Mouse (Mus musculus) neural tube, embryonic 15.5 days (tissue): ENCODE measurements at regions not wholly inside any gene's neighbourhood (a gene's known extent, or its start where the extent isn't known, plus 50 kb on each side); places are given as distances from the start of the nearest gene placed in this dataset.
A peak's percentile ranks its signal among the peaks of the same experiment; 100 is the strongest.

Source experiments
- ATAC-seq: fragments of 200-750 bp; cut with Nextera tagmentation; 2 replicates; pipeline ENCODE4 v1.8.0; 2017; ENCODE audit warnings: mild to moderate bottlenecking, moderate TSS enrichment, moderate library complexity; ENCODE audit not compliant: low FRiP score
- H3K27ac ChIP-seq: fragments of 300-500 bp; sonication (generic); replicated peaks from 2 replicates; pipeline ENCODE4 v1.5.1; 2015; ENCODE audit warnings: mild to moderate bottlenecking, inconsistent platforms
- H3K27me3 ChIP-seq: fragments of 300-500 bp; sonication (generic); replicated peaks from 2 replicates; pipeline ENCODE4 v1.6.1; 2015; ENCODE audit warnings: inconsistent platforms
- H3K36me3 ChIP-seq: fragments of 300-500 bp; sonication (generic); 2 replicates; pipeline ENCODE4 v1.6.1; 2015; ENCODE audit warnings: inconsistent platforms
- H3K4me1 ChIP-seq: fragments of 300-500 bp; sonication (generic); 2 replicates; pipeline ENCODE4 v1.6.1; 2015; ENCODE audit warnings: inconsistent platforms
- H3K4me2 ChIP-seq: fragments of 300-500 bp; sonication (generic); 2 replicates; pipeline ENCODE4 v1.6.1; 2015; ENCODE audit warnings: inconsistent platforms, mild to moderate bottlenecking, moderate library complexity
- H3K4me3 ChIP-seq: fragments of 300-500 bp; sonication (generic); replicated peaks from 2 replicates; pipeline ENCODE4 v1.5.1; 2015; ENCODE audit warnings: mild to moderate bottlenecking, inconsistent platforms
- H3K9ac ChIP-seq: fragments of 300-500 bp; sonication (generic); replicated peaks from 2 replicates; pipeline ENCODE4 v1.6.1; 2015; ENCODE audit warnings: mild to moderate bottlenecking, inconsistent platforms
- H3K9me3 ChIP-seq: fragments of 300-500 bp; sonication (generic); replicated peaks from 2 replicates; pipeline ENCODE4 v1.6.1; 2016; ENCODE audit warnings: inconsistent platforms
- WGBS: fragments of 180-500 bp; shearing (Covaris S2); methylation state at CpG from one replicate; pipeline ENCODE4 v1.1.7; 2015; ENCODE audit warnings: mixed read lengths; 5-methylcytosine and 5-hydroxymethylcytosine counted together

- Histone ChIP-seq H3K4me2 (peak overlapping the region; percentile 7; the same call in 1 of the 2 replicates), H3K27ac (no peak overlapping the region)
- ATAC-seq = no peak
Observed at GRCm38 (mm10) chr6:101937467-101938392, 560.0 kb upstream of the Pdzrn3 start.

GRCm38 (mm10) chr6:101931768-101932167 is 554.1 kb upstream of the Pdzrn3 start:
- Histone ChIP-seq H3K27me3 (no peaks in the 10 kb centered on the region), H3K4me3 (no peak overlapping the region), H3K9me3 (no peaks in the 10 kb centered on the region), H3K36me3 (no peaks in the 10 kb centered on the region), H3K4me2 (no peak overlapping the region), H3K27ac (no peak overlapping the region), H3K9ac (no peak overlapping the region), H3K4me1 (no peaks in the 10 kb centered on the region)
- 94% methylated on average over 5 of the region's 5 CpGs for WGBS
- no peak for ATAC-seq

More at GRCm38 (mm10) chr6:101937467-101938392, 560.0 kb upstream of the Pdzrn3 start:
- Histone ChIP-seq H3K9me3 (no peaks in the 10 kb centered on the region), H3K4me3 (no peak overlapping the region), H3K4me1 (no peaks in the 10 kb centered on the region), H3K36me3 (no peaks in the 10 kb centered on the region), H3K9ac (no peak overlapping the region), H3K27me3 (no peaks in the 10 kb centered on the region)
- 56% methylated on average over 12 of the region's 12 CpGs for WGBS

GRCm38 (mm10) chr6:101921686-101922085 is 544.0 kb upstream of the Pdzrn3 start:
- Histone ChIP-seq H3K27ac (no peak overlapping the region), H3K27me3 (no peaks in the 10 kb centered on the region), H3K4me3 (no peak overlapping the region), H3K4me2 (no peak overlapping the region), H3K9ac (no peak overlapping the region), H3K9me3 (no peaks in the 10 kb centered on the region), H3K36me3 (no peaks in the 10 kb centered on the region), H3K4me1 (no peaks in the 10 kb centered on the region)
- no peak for ATAC-seq
- 84% methylated on average over 4 of the region's 4 CpGs for WGBS

- H3K27me3 ChIP-seq = no peaks in the 10 kb centered on the region
- H3K9me3 ChIP-seq = no peaks in the 10 kb centered on the region
- no peaks in the 10 kb centered on the region for H3K4me1 ChIP-seq
- no peak overlapping the region for H3K4me2 ChIP-seq
- no peak overlapping the region for H3K4me3 ChIP-seq
- H3K36me3 ChIP-seq = no peaks in the 10 kb centered on the region
- H3K9ac ChIP-seq = no peak overlapping the region
- H3K27ac ChIP-seq = no peak overlapping the region
- ATAC-seq = no peak
Observed at GRCm38 (mm10) chr6:101921186-101921585, 543.5 kb upstream of the Pdzrn3 start.

GRCm38 (mm10) chr6:101918914-101919313 is 541.2 kb upstream of the Pdzrn3 start:
- H3K36me3 ChIP-seq = no peaks in the 10 kb centered on the region
- H3K4me1 ChIP-seq = no peaks in the 10 kb centered on the region
- no peaks in the 10 kb centered on the region for H3K9me3 ChIP-seq
- no peak overlapping the region for H3K9ac ChIP-seq
- no peak overlapping the region for H3K4me3 ChIP-seq
- no peaks in the 10 kb centered on the region for H3K27me3 ChIP-seq
- ATAC-seq = no peak
- no peak overlapping the region for H3K27ac ChIP-seq
- H3K4me2 ChIP-seq = no peak overlapping the region

- Histone ChIP-seq H3K4me2 (no peak overlapping the region), H3K27me3 (no peaks in the 10 kb centered on the region), H3K27ac (no peak overlapping the region), H3K4me3 (no peak overlapping the region), H3K9me3 (no peaks in the 10 kb centered on the region), H3K4me1 (no peaks in the 10 kb centered on the region), H3K9ac (no peak overlapping the region), H3K36me3 (no peaks in the 10 kb centered on the region)
- ATAC-seq = no peak
- 94% methylated on average over 2 of the region's 2 CpGs for WGBS
Observed at GRCm38 (mm10) chr6:101905029-101905342, 527.3 kb upstream of the Pdzrn3 start.

DNA sequence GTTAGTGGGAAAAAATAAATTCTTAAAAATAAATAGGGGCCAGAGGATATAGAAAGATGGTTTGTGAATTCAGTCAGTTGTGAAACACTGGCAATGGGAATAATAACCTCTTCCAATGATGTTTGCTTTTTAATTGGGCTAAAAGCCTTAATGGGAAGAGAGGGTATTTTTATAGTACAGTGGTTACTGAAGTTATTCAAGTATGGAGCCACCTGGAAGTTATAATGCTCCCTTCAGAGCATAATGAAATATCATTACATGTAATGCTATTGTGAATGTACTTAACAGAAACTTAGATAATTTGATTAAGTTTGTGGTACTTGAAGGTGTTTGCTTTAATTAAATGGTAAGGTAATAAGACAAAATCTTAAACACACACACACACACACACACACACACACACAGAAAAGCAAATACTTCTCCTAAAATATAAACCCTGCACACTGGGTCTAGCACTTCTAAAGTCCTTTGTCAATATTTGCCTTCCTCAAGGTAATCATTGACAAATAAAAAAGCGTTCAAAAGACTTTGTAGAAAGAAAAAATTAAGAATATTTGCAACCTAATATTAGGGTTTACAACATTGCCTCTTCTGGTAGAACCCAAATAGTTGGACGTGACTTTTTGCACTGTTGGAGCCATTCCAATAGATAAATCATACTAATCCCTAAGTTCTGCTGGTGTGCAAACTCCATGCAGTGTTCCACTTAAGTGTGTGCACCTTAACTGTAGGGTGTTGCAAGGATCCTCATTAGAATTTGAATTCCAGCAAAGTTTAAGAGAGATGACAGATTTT is 526.7 kb upstream of the Pdzrn3 start:
- Histone ChIP-seq H3K27me3 (no peaks in the 10 kb centered on the region), H3K4me2 (no peak overlapping the region), H3K27ac (no peak overlapping the region), H3K4me3 (no peak overlapping the region), H3K4me1 (no peaks in the 10 kb centered on the region), H3K9me3 (no peaks in the 10 kb centered on the region), H3K36me3 (no peaks in the 10 kb centered on the region), H3K9ac (no peak overlapping the region)
- WGBS = 79% methylated on average over 2 of the region's 2 CpGs
- ATAC-seq = no peak

GRCm38 (mm10) chr6:101902276-101902675 is 524.6 kb upstream of the Pdzrn3 start:
- H3K36me3 ChIP-seq = no peaks in the 10 kb centered on the region
- no peaks in the 10 kb centered on the region for H3K9me3 ChIP-seq
- H3K27me3 ChIP-seq = no peaks in the 10 kb centered on the region
- no peak overlapping the region for H3K9ac ChIP-seq
- H3K27ac ChIP-seq = no peak overlapping the region
- ATAC-seq = no peak
- H3K4me2 ChIP-seq = no peak overlapping the region
- WGBS = 80% methylated on average over 2 of the region's 2 CpGs
- no peaks in the 10 kb centered on the region for H3K4me1 ChIP-seq
- no peak overlapping the region for H3K4me3 ChIP-seq

GRCm38 (mm10) chr6:101898544-101898943 is 520.8 kb upstream of the Pdzrn3 start:
- WGBS = 92% methylated on average over 4 of the region's 4 CpGs
- ATAC-seq = no peak

DNA sequence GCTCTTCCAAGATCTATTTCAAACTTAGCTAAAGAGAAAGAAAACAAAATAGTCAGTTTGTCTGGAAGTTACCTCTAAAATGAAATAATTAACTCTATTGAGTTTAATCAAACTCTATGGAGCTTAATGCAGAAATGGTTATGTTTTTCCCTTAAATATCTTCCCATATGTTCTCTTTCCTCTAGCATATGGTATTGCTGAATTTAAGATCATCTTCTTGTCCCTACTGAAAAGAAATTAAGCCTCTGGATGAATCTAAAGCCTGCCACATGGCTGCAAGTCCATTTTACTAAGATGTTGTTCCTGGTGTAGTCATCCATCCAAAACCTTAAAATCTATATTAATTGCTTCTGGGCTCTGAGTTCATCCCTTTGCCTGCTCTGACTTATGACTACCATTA is 513.0 kb upstream of the Pdzrn3 start:
- ATAC-seq = no peak
- H3K4me3 ChIP-seq = no peak overlapping the region
- H3K36me3 ChIP-seq = no peaks in the 10 kb centered on the region
- H3K27ac ChIP-seq = no peak overlapping the region
- no peak overlapping the region for H3K9ac ChIP-seq
- no peaks in the 10 kb centered on the region for H3K4me1 ChIP-seq
- H3K4me2 ChIP-seq = no peak overlapping the region
- no peaks in the 10 kb centered on the region for H3K27me3 ChIP-seq
- no peaks in the 10 kb centered on the region for H3K9me3 ChIP-seq

More at GRCm38 (mm10) chr6:101898544-101898943, 520.8 kb upstream of the Pdzrn3 start:
- H3K4me3 ChIP-seq = no peak overlapping the region
- H3K36me3 ChIP-seq = no peaks in the 10 kb centered on the region
- no peaks in the 10 kb centered on the region for H3K9me3 ChIP-seq
- H3K27ac ChIP-seq = no peak overlapping the region
- H3K9ac ChIP-seq = no peak overlapping the region
- H3K4me1 ChIP-seq = no peaks in the 10 kb centered on the region
- no peak overlapping the region for H3K4me2 ChIP-seq
- no peaks in the 10 kb centered on the region for H3K27me3 ChIP-seq

- H3K9me3 ChIP-seq = no peaks in the 10 kb centered on the region
- peak; percentile 31; the same call in 1 of the 2 replicates for ATAC-seq
- H3K36me3 ChIP-seq = no peaks in the 10 kb centered on the region
- H3K4me3 ChIP-seq = no peak overlapping the region
- no peaks in the 10 kb centered on the region for H3K27me3 ChIP-seq
- H3K4me2 ChIP-seq = no peak overlapping the region
- no peak overlapping the region for H3K9ac ChIP-seq
- no peak overlapping the region for H3K27ac ChIP-seq
- 21% methylated on average over 4 of the region's 4 CpGs for WGBS
- no peaks in the 10 kb centered on the region for H3K4me1 ChIP-seq
Observed at GRCm38 (mm10) chr6:101882938-101883337, 505.2 kb upstream of the Pdzrn3 start.

DNA sequence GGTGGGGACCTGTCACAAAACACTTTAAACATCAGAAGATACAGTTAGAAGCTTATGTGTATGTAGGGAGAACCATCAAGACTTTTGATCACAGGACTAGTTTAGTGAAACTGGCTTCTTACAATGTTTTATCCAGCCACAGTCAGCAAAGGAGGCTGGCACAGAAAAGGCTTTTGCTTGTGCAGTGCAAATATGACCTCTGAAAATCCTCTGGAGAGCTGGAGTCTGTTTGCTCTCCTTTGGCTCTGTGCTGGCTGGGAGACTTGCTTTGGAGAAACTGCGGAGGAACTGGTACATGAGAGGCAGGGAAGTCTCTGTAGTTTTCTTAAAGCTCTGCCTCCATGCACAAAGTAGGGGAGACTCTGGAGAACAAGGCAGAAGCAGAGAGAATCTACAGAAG is 497.2 kb upstream of the Pdzrn3 start:
- WGBS = 81% methylated on average over 1 of the region's 1 CpGs
- Histone ChIP-seq H3K9me3 (no peaks in the 10 kb centered on the region), H3K4me2 (no peak overlapping the region), H3K36me3 (no peaks in the 10 kb centered on the region), H3K27me3 (no peaks in the 10 kb centered on the region), H3K27ac (no peak overlapping the region), H3K9ac (no peak overlapping the region), H3K4me3 (no peak overlapping the region), H3K4me1 (0 out of 2 replicates have a peak, but pooled peaks cover 3% of the 10 kb centered on the region)
- ATAC-seq = no peak
